Mouse (Mus musculus): ENCODE results near the gene Fn1.
A peak's percentile ranks its signal among the peaks of the same experiment; 100 is the strongest.

Gene Fn1

DNA sequence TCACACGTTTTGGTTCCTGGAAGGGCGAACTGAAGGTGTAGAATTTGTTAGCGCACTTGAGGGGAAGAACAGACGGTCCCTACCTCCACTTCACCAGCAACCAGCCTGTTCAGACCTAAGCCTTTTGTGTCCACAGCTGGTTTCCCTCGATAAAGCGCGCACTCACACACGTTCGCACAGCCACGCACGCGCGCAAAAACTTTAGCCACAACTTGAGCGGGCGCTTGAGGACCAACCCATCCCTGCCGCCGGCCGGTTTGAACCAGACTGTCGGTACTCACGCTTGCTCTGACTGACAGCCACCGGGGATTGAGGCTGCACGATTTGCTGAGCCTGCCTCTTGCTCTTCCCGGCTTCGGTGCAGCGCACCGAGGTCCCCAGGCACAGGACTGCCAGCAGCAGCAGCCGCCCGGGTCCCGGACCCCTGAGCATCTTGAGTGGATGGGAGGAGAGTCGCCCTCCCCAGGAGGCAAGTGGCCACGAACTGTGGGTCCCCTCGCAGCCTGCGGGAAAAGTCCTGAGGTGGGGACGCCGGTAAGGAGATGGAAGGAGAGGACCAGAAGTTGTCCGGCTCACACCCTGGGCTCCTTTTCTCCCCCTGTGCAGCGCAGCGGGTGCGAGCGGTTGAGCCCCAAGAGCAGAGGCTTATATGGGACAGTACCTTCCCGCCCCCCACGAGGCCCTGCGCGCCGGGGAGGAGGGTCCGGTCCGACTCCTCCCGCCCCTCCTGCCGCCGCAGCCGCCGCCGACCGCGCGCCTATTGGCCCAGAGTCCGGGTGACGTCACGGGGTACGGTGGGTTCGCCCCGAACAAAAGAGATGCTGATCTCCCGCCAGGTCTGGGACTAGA lies at the start of gene Fn1:
Gene Fn1 (minus strand): TSS at position 650 of the 849 bp plus-strand sequence.
- DNase-seq, result peak; percentile 36

- DNase-seq, result no peak
Observed at GRCm38 (mm10) chr1:71696093-71696492, 43.1 kb upstream of the Fn1 start.

- no peak for DNase-seq
Observed at GRCm38 (mm10) chr1:71691472-71692277, 38.7 kb upstream of the Fn1 start.

DNA sequence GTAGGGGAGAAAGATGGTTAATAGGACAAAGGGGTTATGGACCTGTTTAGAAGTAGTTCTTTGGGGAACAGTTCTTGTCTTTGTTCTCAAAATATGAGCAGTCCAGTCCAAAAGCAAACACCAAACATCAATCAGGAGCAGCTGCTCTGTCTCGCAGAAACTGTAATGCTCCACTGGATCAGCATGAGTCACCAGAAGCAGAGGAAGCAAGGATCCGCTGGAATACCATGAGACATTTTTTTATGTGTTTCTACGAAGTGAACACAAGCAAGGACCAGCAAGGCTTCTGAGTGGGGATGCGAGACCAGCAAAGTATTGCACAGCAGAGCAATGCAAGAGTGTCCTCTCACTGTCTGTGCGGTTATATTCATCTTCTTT lies 35.9 kb upstream of the Fn1 start:
- DNase-seq, result no peak

GRCm38 (mm10) chr1:71688272-71688925 lies 35.4 kb upstream of the Fn1 start:
- DNase-seq, result no peak

DNA sequence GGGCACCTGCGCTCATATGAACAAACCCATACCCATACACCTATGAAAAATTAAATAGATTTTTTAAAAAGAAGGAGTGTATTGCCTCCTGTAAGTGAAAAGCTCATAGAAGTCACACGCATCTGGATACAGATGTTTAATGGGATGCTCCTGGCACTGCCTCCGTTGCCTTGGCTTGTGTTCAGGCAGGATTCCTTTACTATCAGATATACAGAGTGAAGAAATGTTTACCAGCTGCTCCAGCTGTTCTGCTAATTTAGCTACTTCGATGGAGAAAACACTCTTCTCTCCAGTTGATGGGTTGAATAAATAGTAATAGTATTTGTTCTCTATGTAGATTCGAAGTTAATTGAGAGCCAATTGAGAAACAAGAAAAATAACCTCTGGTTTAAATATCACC lies 33.8 kb upstream of the Fn1 start:
- no peak for DNase-seq

GRCm38 (mm10) chr1:71683736-71684135 lies 30.7 kb upstream of the Fn1 start:
- peak; percentile 4 for DNase-seq

GRCm38 (mm10) chr1:71682194-71682715 lies 29.3 kb upstream of the Fn1 start:
- DNase-seq, result no peak

- no peak for DNase-seq
Observed at GRCm38 (mm10) chr1:71681306-71681705, 28.3 kb upstream of the Fn1 start.

- DNase-seq, result no peak
Observed at GRCm38 (mm10) chr1:71680046-71680672, 27.2 kb upstream of the Fn1 start.

DNA sequence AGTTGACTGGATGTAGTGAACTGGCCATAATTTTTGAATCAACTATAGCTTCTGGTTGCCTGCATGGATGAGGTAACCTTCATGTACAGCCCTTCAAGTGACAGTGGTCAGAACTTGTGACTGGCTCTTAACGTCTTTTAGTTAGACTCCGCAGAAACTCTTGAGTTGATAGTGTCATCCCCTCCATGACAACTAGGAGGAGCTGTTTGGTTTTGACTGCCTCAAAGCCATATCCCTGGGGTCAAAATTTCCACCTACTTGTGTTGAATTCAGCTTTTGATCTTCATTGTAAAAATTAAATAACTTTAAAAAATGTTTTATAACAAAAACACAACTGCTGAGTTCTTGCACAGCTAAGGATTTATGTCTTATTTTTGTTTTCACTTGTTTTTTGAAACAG lies 22.4 kb upstream of the Fn1 start:
- peak; percentile 17 for DNase-seq

GRCm38 (mm10) chr1:71674274-71674673 lies 21.3 kb upstream of the Fn1 start:
- no peak for DNase-seq

DNA sequence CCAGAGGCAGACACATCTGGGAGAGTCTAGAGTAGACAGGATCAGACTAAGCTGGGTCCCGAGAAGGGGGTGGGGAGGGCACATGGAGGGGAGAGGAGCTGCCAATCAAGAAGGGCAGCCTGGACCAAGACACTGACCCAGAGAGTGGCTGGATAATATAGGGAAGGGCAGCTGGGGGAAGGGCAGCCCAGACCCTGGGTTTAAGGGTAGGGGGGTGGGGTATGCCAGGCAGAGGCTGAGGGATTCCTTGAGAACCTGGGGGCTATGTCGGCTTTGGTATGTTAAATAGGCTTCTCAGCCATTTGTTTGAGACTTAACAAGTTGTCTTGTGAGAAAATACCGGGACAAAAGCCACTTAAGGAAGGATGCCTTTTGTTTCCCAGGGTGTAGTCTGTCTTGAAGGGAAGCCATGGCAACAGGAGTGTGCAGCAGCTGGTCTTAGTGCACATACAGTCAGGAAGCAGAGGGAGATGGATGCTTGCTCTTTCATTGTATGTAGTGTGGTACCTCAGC lies 20.5 kb upstream of the Fn1 start:
- no peak for DNase-seq

- DNase-seq, result no peak
Observed at GRCm38 (mm10) chr1:71672346-71672745, 19.3 kb upstream of the Fn1 start.

DNA sequence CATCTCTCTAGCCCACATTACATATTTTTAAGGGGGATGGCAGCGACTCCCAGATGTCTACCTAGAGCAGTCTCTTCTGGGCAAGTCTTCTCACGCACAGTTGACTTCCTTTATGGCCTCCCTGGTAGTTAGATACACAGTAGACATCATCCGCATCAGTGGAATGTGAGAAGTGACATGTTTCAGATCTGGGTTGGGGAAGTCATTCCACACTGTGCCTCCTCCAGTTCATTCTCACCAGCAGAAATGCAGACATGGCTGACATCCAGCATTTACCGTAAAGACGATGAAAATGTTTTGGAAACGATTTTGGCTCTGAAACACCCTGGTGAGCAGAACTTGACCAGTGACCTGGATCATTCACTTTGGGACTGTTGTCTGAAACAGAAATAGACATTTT lies 10.2 kb upstream of the Fn1 start:
- no peak for DNase-seq

DNA sequence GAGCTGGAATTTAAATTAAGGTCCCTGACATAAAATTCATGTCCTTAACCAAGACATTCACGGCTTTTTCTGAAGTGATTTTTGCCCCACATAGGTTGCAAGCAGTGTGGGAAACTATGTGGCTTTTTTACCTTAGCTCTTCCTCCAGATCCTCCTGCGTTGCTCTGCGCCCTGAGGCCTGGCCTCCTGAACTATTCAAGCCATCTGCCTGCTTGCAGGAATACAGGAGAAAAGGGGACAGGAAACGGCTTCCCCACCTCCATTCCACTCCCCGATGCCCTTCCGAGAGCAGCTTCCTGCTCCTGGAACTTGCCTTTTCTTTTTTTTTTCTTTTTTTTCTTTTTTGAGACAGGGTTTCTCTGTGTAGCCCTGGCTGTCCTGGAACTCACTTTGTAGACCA lies 5.6 kb upstream of the Fn1 start:
- DNase-seq, result no peak

DNA sequence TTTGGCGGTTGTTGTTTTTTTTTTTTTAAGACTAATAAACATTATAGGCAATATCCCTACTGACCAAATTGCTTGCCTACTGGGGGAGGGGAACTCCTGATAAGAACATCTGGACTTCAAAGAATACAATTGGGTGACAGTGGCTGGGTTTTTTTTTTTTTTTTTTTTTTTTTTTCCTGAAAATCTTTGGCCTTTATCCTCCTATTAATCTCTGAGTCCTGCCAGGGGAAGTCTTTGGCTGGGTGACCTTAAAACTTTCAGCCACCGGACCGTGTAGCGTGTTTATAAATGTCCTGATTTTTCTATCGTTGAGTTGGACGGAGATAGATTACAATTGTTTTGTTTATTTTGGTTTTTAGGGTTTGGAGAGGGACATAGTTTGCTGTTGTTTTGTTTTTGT lies 3.3 kb upstream of the Fn1 start:
- no peak for DNase-seq

DNA sequence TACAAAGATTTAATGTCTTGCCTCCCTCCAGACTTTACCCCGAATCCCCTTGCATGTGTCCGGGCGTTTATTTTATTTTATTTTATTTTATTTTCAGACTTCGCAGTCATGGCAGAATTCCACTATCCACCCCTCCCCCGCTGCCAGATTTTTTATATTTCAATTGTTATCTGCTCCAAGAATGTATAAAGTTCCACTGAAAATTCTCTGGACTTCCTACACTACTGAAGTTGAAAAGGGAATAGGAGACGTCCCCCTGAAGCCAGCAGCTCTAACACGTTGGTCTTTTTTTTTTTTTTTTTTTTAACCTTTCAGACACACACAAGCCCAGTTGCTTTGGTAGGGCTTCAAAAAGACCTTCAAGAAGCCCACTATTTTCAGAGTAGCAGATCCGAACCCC lies 1.2 kb upstream of the Fn1 start:
- no peak for DNase-seq

GRCm38 (mm10) chr1:71653400-71654159 lies 580 bp upstream of the Fn1 start:
- no peak for DNase-seq

DNA sequence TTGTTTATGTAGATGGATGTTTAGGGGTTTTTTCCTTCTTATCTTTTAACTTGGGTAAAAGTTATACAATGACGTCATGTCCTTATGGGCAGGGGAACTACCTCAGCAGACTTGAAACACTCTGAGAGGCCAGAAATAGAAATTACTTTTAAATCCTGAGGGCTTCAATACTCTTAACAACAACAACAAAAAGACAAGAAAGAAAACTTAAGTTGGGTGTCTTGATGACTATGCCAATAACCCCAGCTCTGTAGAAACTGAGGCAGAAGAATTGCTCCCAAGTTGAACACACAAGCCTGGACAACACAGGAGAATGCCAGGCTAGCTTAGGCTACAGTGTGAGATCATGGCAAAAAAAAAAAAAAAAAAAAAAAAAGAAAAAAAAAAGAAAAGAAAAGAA lies 1.2 kb downstream of the Fn1 start:
- no peak for DNase-seq

DNA sequence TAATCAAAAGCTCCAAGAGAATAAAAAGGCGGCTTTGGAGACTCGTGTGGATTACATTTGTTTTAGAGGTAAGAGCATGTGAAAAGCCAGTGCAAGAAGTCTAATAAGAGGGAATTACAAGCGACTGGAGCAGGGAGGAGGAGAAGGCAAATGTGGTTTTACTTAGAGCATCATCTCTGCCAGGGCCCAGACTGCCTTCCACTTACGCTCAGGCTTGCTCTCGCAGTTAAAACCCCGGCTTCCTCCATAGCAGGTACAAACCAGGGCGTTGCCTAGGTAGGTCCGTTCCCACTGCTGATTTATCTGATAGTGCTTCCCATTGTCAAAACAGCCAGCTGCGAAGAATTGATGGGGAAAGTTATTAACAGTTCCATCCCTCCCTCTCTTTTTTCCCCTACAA lies 1.7 kb downstream of the Fn1 start:
- no peak for DNase-seq

GRCm38 (mm10) chr1:71650741-71651140 lies 2.3 kb downstream of the Fn1 start:
- DNase-seq, result no peak
